Mouse (Mus musculus) cerebellum, postnatal 36 days (tissue): ENCODE data around the gene Tmco1.
A peak's percentile ranks its signal among the peaks of the same experiment; 100 is the strongest.

Experiments
- DNase-seq, 2 experiments: peaks; one replicate each; pipeline ENCODE4 v3.0.0; 2021 to 2022; ENCODE audit warnings: mixed read lengths in 2 of 2

Gene Tmco1

GRCm38 (mm10) chr1:167308261-167309054 is at the start of gene Tmco1:
TSS of gene Tmco1 (plus strand) at chr1:167308378.
- DNase-seq = peak; percentile 98 to 99

- no peak for DNase-seq
Observed at GRCm38 (mm10) chr1:167259702-167260101, 48.5 kb upstream of the Tmco1 start.

GRCm38 (mm10) chr1:167261750-167262149 is 46.4 kb upstream of the Tmco1 start:
- DNase-seq = no peak

- DNase-seq = peak; percentile 34 to 39
Observed at GRCm38 (mm10) chr1:167262489-167263041, 45.6 kb upstream of the Tmco1 start.

- no peak for DNase-seq
Observed at GRCm38 (mm10) chr1:167265366-167265765, 42.8 kb upstream of the Tmco1 start.

GRCm38 (mm10) chr1:167266720-167267119 is 41.5 kb upstream of the Tmco1 start:
- DNase-seq = no peak

GRCm38 (mm10) chr1:167268360-167269063 is 39.7 kb upstream of the Tmco1 start:
- DNase-seq = no peak

- DNase-seq = no peak
Observed at GRCm38 (mm10) chr1:167269350-167269811, 38.8 kb upstream of the Tmco1 start.

- peak; percentile 62 to 68 for DNase-seq
Observed at GRCm38 (mm10) chr1:167269856-167270270, 38.3 kb upstream of the Tmco1 start.

GRCm38 (mm10) chr1:167270342-167271111 is 37.7 kb upstream of the Tmco1 start:
- DNase-seq = no peak

GRCm38 (mm10) chr1:167271304-167271703 is 36.9 kb upstream of the Tmco1 start:
- no peak for DNase-seq

- DNase-seq = no peak
Observed at GRCm38 (mm10) chr1:167271841-167272240, 36.3 kb upstream of the Tmco1 start.

- DNase-seq = no peak
Observed at GRCm38 (mm10) chr1:167273380-167274163, 34.6 kb upstream of the Tmco1 start.

GRCm38 (mm10) chr1:167274646-167275390 is 33.4 kb upstream of the Tmco1 start:
- DNase-seq = no peak

- no peak for DNase-seq
Observed at GRCm38 (mm10) chr1:167278395-167278794, 29.8 kb upstream of the Tmco1 start.

GRCm38 (mm10) chr1:167279160-167279715 is 28.9 kb upstream of the Tmco1 start:
- no peak for DNase-seq

GRCm38 (mm10) chr1:167280061-167280460 is 28.1 kb upstream of the Tmco1 start:
- no peak for DNase-seq

GRCm38 (mm10) chr1:167282112-167282511 is 26.1 kb upstream of the Tmco1 start:
- DNase-seq = no peak

- DNase-seq = no peak
Observed at GRCm38 (mm10) chr1:167282768-167283167, 25.4 kb upstream of the Tmco1 start.

- peak; percentile 47 to 54 for DNase-seq
Observed at GRCm38 (mm10) chr1:167283441-167284257, 24.5 kb upstream of the Tmco1 start.
